Mouse (Mus musculus): ENCODE measurements around the gene Apba1. TPM values are rescaled to one million over a fixed set of nuclear protein-coding genes. Genes with fewer than 3 reads are reported as not detected.

Gene Apba1
- 0.53 TPM for polyA plus RNA-seq (2014; fragmentation: Illumina TruSeq; extraction: RNeasy Lipid Tissue Mini Kit (QIAGEN cat#74804); ENCODE audit: low read depth, low replicate concordance)

GRCm38 (mm10) chr19:23758554-23759321, at the start of gene Apba1:
TSS of gene Apba1 (plus strand) at chr19:23758887.

Other genes with a start within 250 kb of the Apba1 start
- gene 1700028P14Rik, start 106.1 kb upstream of the Apba1 start, polyA plus RNA-seq (2014; fragmentation: Illumina TruSeq; extraction: RNeasy Lipid Tissue Mini Kit (QIAGEN cat#74804); ENCODE audit: low read depth, low replicate concordance), result not detected
- 27.5 TPM for gene Ptar1, start 71.5 kb upstream of the Apba1 start, polyA plus RNA-seq (2014; fragmentation: Illumina TruSeq; extraction: RNeasy Lipid Tissue Mini Kit (QIAGEN cat#74804); ENCODE audit: low read depth, low replicate concordance)